Mouse (Mus musculus) lung, embryonic 15.5 days (tissue): ENCODE data around the gene Gcnt3. TPM values are rescaled to one million over a fixed set of nuclear protein-coding genes. Genes with fewer than 3 reads are reported as not detected.

Experiments
- ATAC-seq: fragments of 200-750 bp; cut with Nextera tagmentation; 2 replicates; pipeline ENCODE4 v1.8.0; 2017; ENCODE audit warnings: moderate number of reproducible peaks, borderline replicate concordance; ENCODE audit not compliant: low FRiP score, low TSS enrichment; ENCODE audit errors: extremely low read depth
- H3K27ac ChIP-seq: fragments of 300-500 bp; sonication (generic); 2 replicates; pipeline ENCODE4 v1.5.1; 2015; ENCODE audit warnings: moderate library complexity, mild to moderate bottlenecking, inconsistent platforms
- H3K27me3 ChIP-seq: fragments of 300-500 bp; sonication (generic); 2 replicates; pipeline ENCODE4 v1.6.1; 2015; ENCODE audit warnings: inconsistent platforms
- H3K36me3 ChIP-seq: fragments of 300-500 bp; sonication (generic); 2 replicates; pipeline ENCODE4 v1.6.1; 2015; ENCODE audit warnings: inconsistent platforms
- H3K4me1 ChIP-seq: fragments of 300-500 bp; sonication (generic); 2 replicates; pipeline ENCODE4 v1.6.1; 2015; ENCODE audit warnings: inconsistent platforms
- H3K4me2 ChIP-seq: fragments of 300-500 bp; sonication (generic); 2 replicates; pipeline ENCODE4 v1.6.1; 2015; ENCODE audit warnings: inconsistent platforms, mild to moderate bottlenecking, moderate library complexity
- H3K4me3 ChIP-seq: fragments of 300-500 bp; sonication (generic); 2 replicates; pipeline ENCODE4 v1.5.1; 2015; ENCODE audit warnings: mild to moderate bottlenecking, inconsistent platforms
- H3K9ac ChIP-seq: fragments of 300-500 bp; sonication (generic); 2 replicates; pipeline ENCODE4 v1.6.1; 2015; ENCODE audit warnings: inconsistent platforms
- H3K9me3 ChIP-seq: fragments of 300-500 bp; sonication (generic); 2 replicates; pipeline ENCODE4 v1.6.1; 2016; ENCODE audit warnings: inconsistent platforms
- WGBS: fragments of 180-500 bp; shearing (Covaris S2); methylation state at CpG from one replicate; pipeline ENCODE4 v1.1.7; 2015; 5-methylcytosine and 5-hydroxymethylcytosine counted together
- polyA plus RNA-seq: library from polyadenylated mRNA; unstranded; fragments of >200 nt; fragmentation: Nextera tagmentation; extraction: Ambion mirVana; gene quantifications from 2 replicates; pipeline ENCODE4 v1.2.1, GENCODE M21; 2015

Gene Gcnt3
- polyA plus RNA-seq, 1 experiment from 2014 or later = 0.10 TPM

- Histone ChIP-seq H3K9me3 (no peaks in the 10 kb centered on the region), H3K4me1 (peaks cover 17% of the 10 kb centered on the region), H3K4me2 (no peak overlapping the region), H3K4me3 (no peak overlapping the region), H3K36me3 (peaks cover 20% of the 10 kb centered on the region), H3K27me3 (no peaks in the 10 kb centered on the region), H3K27ac (no peak overlapping the region), H3K9ac (no peak overlapping the region)
- WGBS = 93% methylated on average over 2 of the region's 2 CpGs
- no peak for ATAC-seq
Observed at GRCm38 (mm10) chr9:70015632-70016031, 22.3 kb downstream of the Gcnt3 start.

- ATAC-seq = peak; percentile 98
- H3K4me3 ChIP-seq = peak within 1 kb of the TSS; percentile 86
- H3K4me2 ChIP-seq = peak within 1 kb of the TSS; percentile 58
- H3K9me3 ChIP-seq = no peaks in the 10 kb centered on the region
- under 1% methylated on average over 57 of the region's 57 CpGs for WGBS
- no peaks in the 10 kb centered on the region for H3K27me3 ChIP-seq
- peaks cover 36% of the 10 kb centered on the region for H3K36me3 ChIP-seq
- peaks cover 17% of the 10 kb centered on the region for H3K4me1 ChIP-seq
- H3K9ac ChIP-seq = peak within 1 kb of the TSS; percentile 81
- H3K27ac ChIP-seq = peak within 1 kb of the TSS; percentile 91
Observed at GRCm38 (mm10) chr9:70012408-70012901, 25.4 kb downstream of the Gcnt3 start, which contains the start of gene Gtf2a2. Gtf2a2 (plus strand) TSS chr9:70012550.

DNA sequence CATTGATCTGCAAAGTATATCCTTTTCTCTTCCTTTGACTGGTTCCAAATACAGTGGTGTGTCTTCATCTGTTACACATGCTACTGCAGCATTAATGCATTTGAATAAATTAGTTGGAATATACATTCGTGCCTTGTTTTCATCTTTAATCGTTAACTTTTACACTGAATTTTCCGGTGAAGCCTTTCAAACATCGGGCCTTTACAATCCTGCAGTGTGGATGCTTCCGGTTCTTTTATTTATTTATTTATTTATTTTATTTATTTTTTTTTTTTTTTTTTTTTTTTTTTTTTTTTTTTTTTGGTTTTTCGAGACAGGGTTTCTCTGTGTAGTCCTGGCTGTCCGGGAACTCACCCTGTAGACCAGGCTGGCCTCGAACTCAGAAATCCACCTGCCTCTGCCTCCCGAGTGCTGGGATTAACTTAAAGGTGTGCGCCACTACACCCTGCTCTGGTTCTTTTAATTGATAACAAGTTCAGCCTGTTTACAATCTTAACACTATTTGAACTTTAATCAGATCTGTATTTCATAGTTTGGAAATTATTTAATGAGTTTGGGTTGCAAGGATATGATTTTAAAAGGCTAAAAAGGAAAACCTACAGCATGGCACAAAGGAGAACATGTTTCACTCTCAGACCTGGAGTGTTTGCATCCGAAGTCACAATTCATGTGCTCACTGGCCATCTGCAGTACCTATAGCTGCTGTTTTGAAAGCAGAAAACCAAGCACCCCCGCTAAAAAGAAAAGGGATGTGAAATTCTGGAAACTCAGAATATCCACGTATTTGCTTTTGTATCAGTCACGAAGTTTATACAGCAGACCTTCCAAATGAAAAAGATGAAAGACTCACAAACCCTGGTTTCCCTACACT, 26.1 kb downstream of the Gcnt3 start:
- peak overlapping the region; percentile 53 for H3K27ac ChIP-seq
- ATAC-seq = peak; percentile 25; the same call in 1 of the 2 replicates
- H3K36me3 ChIP-seq = peaks cover 33% of the 10 kb centered on the region
- peaks cover 17% of the 10 kb centered on the region for H3K4me1 ChIP-seq
- no peaks in the 10 kb centered on the region for H3K27me3 ChIP-seq
- peak overlapping the region; percentile 35 for H3K9ac ChIP-seq
- H3K9me3 ChIP-seq = no peaks in the 10 kb centered on the region
- WGBS = 57% methylated on average over 14 of the region's 14 CpGs
- H3K4me2 ChIP-seq = peak overlapping the region; percentile 53
- H3K4me3 ChIP-seq = peak overlapping the region; percentile 86

DNA sequence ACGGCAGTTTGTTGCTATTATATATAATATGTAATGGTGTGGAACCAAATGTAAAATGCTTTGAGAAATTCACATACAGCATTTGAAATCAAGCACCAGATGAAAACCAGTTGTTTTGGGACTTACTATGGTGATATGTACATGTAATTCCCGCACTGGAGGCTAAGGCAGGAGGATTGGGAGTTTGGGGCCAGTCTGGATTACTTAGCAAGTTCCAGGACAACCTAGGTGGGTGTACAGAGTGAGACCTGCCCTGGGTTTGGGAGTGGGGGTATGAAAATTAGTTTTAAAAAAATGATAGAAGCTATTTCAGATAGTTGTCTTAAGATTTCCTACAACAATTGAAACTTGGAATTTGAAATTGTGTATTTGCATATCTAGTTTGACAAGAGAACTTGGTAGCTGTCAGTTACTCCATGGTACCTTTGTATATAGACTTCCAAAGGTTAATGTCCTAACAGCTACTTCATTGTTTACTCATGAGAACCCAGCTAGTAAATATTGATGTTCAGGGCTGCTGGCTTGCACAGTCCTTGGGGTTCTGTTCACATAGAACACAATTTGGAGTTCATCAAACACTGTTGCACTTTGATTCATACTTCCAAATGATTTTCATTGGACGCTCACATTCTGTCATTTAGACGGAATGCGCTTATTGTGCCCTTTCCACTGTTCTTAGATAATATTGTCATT, 27.0 kb downstream of the Gcnt3 start:
- ATAC-seq = no peak
- H3K9ac ChIP-seq = no peak overlapping the region
- H3K27ac ChIP-seq = no peak overlapping the region
- H3K27me3 ChIP-seq = no peaks in the 10 kb centered on the region
- WGBS = 89% methylated on average over 5 of the region's 5 CpGs
- no peak overlapping the region for H3K4me2 ChIP-seq
- H3K9me3 ChIP-seq = no peaks in the 10 kb centered on the region
- H3K36me3 ChIP-seq = peaks cover 33% of the 10 kb centered on the region
- H3K4me3 ChIP-seq = no peak overlapping the region
- peaks cover 17% of the 10 kb centered on the region for H3K4me1 ChIP-seq

DNA sequence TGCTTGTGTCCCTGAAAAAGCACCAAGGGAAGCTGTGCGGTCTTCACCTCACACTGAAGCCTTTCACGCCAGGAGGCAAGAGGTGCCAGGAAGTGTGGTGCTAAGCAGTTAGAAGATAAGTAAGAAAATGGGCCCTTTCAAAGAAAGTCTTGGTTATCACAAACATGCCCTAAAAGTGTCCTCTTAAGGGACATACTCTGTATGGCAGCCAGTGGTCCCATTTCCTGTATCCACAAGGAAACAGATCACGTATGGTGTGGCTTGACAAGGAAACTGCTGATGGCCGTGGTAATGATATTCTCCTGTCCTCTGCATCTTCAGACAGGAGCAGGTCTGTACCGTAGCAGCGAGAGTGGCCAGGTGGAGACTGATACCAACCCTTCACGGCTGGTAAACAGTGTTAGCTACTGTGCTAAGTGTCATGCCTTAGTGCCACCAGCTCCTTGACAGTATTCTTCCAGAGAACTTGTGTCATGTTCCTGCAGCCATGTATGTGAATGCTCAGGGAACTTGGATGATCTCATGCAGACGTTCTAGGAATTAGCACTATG, 28.1 kb downstream of the Gcnt3 start:
- Histone ChIP-seq H3K27me3 (no peaks in the 10 kb centered on the region), H3K4me3 (no peak overlapping the region), H3K27ac (no peak overlapping the region), H3K9ac (no peak overlapping the region), H3K36me3 (peaks cover 36% of the 10 kb centered on the region), H3K4me1 (peaks cover 17% of the 10 kb centered on the region), H3K4me2 (no peak overlapping the region), H3K9me3 (no peaks in the 10 kb centered on the region)
- WGBS = 70% methylated on average over 8 of the region's 8 CpGs
- no peak for ATAC-seq

DNA sequence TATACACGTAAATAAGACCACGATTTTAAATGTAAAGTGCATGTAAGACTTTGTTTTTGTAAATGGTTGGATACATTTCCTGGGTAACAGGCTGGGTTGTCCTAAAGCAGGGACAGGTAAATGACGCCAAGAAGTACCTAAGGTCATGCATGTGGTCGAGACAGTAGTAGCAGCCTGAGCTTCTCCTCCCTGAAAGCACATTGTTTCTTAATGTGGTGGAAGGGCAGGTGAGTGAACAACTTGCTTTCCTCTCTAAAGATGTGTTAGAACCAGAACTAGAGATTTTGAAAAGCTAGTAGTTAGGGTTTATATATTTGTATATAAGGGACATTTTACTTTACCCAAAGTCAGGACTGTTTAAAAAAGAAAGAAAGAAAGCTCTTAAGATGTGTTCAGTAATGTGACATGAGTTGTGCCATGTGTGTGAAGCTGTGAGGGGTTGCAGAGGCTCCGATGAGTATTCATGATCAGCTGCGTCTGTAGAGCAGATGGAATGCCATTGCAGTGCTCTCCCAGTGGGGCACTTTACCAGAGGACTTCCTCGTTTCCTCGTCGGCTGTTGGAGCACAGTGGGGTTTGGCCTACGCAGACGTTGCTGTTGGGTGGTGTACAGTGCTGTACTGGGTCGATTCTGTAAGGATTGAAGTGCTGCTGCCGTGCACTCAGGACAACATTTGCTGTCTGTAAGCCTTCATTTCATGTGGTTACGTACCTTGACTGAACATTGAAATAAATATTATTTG, 30.2 kb downstream of the Gcnt3 start:
- WGBS = 85% methylated on average over 14 of the region's 14 CpGs
- Histone ChIP-seq H3K4me2 (no peak overlapping the region), H3K36me3 (peaks cover 53% of the 10 kb centered on the region), H3K9me3 (no peaks in the 10 kb centered on the region), H3K4me3 (no peak overlapping the region), H3K9ac (no peak overlapping the region), H3K27me3 (no peaks in the 10 kb centered on the region), H3K27ac (no peak overlapping the region), H3K4me1 (peaks cover 5% of the 10 kb centered on the region; the same call in 1 of the 2 replicates)
- ATAC-seq = no peak

DNA sequence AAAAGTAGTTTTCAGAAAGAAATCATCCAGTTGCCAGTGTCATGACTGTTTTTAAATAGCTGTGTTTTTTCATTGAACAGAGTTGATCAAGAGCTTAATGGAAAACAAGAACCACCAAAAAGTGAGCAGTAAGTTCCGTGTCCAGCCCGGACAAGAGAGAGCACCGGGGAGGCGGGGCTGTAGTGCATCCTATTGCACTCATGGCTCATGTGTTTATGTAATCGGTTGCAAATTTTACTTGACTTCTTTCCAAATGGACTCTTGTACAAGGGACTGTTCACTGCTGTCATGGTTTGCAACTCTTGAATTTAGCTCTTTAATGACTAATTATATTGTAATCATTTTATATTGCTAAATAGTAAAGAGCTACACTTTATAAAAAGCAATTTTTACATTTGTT, 30.9 kb downstream of the Gcnt3 start:
- Histone ChIP-seq H3K36me3 (peaks cover 59% of the 10 kb centered on the region), H3K4me1 (peaks cover 3% of the 10 kb centered on the region; the same call in 1 of the 2 replicates), H3K9me3 (no peaks in the 10 kb centered on the region), H3K27ac (no peak overlapping the region), H3K27me3 (no peaks in the 10 kb centered on the region), H3K4me3 (no peak overlapping the region), H3K4me2 (no peak overlapping the region), H3K9ac (no peak overlapping the region)
- 77% methylated on average over 5 of the region's 5 CpGs for WGBS
- no peak for ATAC-seq

DNA sequence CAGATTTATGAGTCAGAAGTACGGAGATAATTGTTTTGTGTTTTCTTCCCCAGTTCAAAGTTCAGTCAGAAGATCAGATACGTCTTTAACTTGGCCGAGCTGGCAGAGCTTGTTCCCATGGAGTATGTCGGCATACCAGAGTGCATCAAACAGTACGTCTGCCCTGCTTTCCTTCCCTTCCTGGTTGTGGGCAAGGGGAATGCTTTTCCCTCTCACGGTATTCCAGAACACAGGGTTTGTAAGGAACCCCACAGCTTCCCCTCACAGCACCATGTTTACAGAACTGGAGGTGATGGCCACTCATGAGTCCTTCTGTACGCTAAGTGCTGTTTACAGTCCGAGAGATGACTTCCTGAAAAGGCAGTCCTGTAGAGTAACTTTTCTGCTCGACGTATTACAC, 34.4 kb downstream of the Gcnt3 start:
- H3K9me3 ChIP-seq = no peaks in the 10 kb centered on the region
- no peak for ATAC-seq
- H3K36me3 ChIP-seq = peaks cover 73% of the 10 kb centered on the region
- 72% methylated on average over 10 of the region's 10 CpGs for WGBS
- H3K27me3 ChIP-seq = no peaks in the 10 kb centered on the region
- no peak overlapping the region for H3K27ac ChIP-seq
- no peak overlapping the region for H3K4me2 ChIP-seq
- H3K4me1 ChIP-seq = no peaks in the 10 kb centered on the region
- H3K4me3 ChIP-seq = no peak overlapping the region
- no peak overlapping the region for H3K9ac ChIP-seq

GRCm38 (mm10) chr9:69999318-69999717, 38.6 kb downstream of the Gcnt3 start:
- Histone ChIP-seq H3K9ac (no peak overlapping the region), H3K27me3 (no peaks in the 10 kb centered on the region), H3K27ac (no peak overlapping the region), H3K36me3 (peaks cover 87% of the 10 kb centered on the region), H3K9me3 (no peaks in the 10 kb centered on the region), H3K4me2 (no peak overlapping the region), H3K4me1 (no peaks in the 10 kb centered on the region), H3K4me3 (no peak overlapping the region)
- ATAC-seq = no peak
- 100% methylated on average over 1 of the region's 1 CpGs for WGBS

DNA sequence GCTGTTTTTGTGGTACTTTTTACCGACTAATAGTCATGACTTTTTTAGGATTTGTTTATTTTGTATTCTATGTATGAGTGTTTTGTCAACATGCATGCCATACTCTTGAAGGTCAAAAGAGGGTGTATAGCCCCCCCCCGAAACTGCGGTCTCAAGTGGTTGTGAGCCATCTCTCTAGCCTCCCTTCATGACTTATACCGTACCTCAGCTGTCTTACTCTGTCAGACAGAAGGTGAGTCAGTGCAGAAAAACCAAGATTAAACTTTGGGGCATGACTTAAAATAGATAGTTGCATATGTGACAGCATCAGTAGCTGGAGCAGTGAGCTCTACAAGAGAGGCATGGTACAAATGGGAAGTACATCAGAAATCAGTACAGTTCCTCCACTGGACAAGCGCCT, 43.3 kb downstream of the Gcnt3 start:
- peaks cover 30% of the 10 kb centered on the region for H3K4me1 ChIP-seq
- no peak overlapping the region for H3K9ac ChIP-seq
- H3K4me2 ChIP-seq = no peak overlapping the region
- peaks cover 45% of the 10 kb centered on the region for H3K36me3 ChIP-seq
- no peaks in the 10 kb centered on the region for H3K27me3 ChIP-seq
- H3K27ac ChIP-seq = no peak overlapping the region
- H3K4me3 ChIP-seq = no peak overlapping the region
- ATAC-seq = no peak
- 84% methylated on average over 5 of the region's 5 CpGs for WGBS
- no peaks in the 10 kb centered on the region for H3K9me3 ChIP-seq

GRCm38 (mm10) chr9:69993479-69993878, 44.4 kb downstream of the Gcnt3 start:
- WGBS = 70% methylated on average over 1 of the region's 1 CpGs
- Histone ChIP-seq H3K4me3 (no peak overlapping the region), H3K27me3 (no peaks in the 10 kb centered on the region), H3K4me2 (no peak overlapping the region), H3K4me1 (peaks cover 34% of the 10 kb centered on the region), H3K9me3 (no peaks in the 10 kb centered on the region), H3K27ac (no peak overlapping the region), H3K9ac (no peak overlapping the region), H3K36me3 (peaks cover 34% of the 10 kb centered on the region)
- no peak for ATAC-seq
